Mouse (Mus musculus) cortical plate, adult 2 months (tissue): ENCODE results near the gene Gm36210. TPM values are rescaled to one million over a fixed set of nuclear protein-coding genes. Genes with fewer than 3 reads are reported as not detected.

Experiments
- H3K27ac ChIP-seq: fragments of 200-500 bp; 2 replicates; pipeline ENCODE4 v1.5.1; 2012; ENCODE audit warnings: low read length, control low read depth, inconsistent platforms; ENCODE audit not compliant: insufficient read depth
- H3K4me1 ChIP-seq: fragments of 200-500 bp; 2 replicates; pipeline ENCODE4 v1.6.1; 2011; ENCODE audit warnings: low read length; ENCODE audit not compliant: control insufficient read depth, insufficient read depth
- H3K4me3 ChIP-seq: fragments of 200-500 bp; 2 replicates; pipeline ENCODE4 v1.5.1; 2011; ENCODE audit warnings: mild to moderate bottlenecking, low read length, control low read depth; ENCODE audit not compliant: insufficient read depth
- CTCF ChIP-seq: fragments of 200-500 bp; IDR thresholded peaks from 2 replicates; pipeline ENCODE4 v1.5.1; 2011; ENCODE audit warnings: mild to moderate bottlenecking, control low read depth, low read length; ENCODE audit not compliant: insufficient read depth; ENCODE audit errors: extremely low read depth
- POLR2A ChIP-seq: fragments of 200-500 bp; IDR thresholded peaks from 2 replicates; pipeline ENCODE4 v1.6.1; 2011; ENCODE audit warnings: mild to moderate bottlenecking, low read length, control low read depth; ENCODE audit not compliant: insufficient read depth; ENCODE audit errors: extremely low read depth
- polyA plus RNA-seq: library from polyadenylated mRNA; depleted of rRNA; stranded (reverse); fragments of >200 nt; gene quantifications from 2 replicates; pipeline ENCODE4 v1.2.3, GENCODE M21; 2012

The Gm36210 gene
- polyA plus RNA-seq, 1 experiment = 0.31 TPM

- H3K4me1 ChIP-seq = peaks cover 8% of the 10 kb centered on the region
- peak overlapping the region; percentile 56 for H3K4me3 ChIP-seq
- peak overlapping the region; percentile 87 for H3K27ac ChIP-seq
- TF ChIP-seq CTCF = peak; percentile 24; the same call in 1 of the 2 replicates
- TF ChIP-seq POLR2A = no peak; the same call in 1 of the 2 replicates
These were observed 17.5 kb upstream of the Gm36210 start for GRCm38 (mm10) chr7:4923586-4924364.

GRCm38 (mm10) chr7:4922931-4923565 lies 16.7 kb upstream of the Gm36210 start:
- H3K4me1 ChIP-seq = peaks cover 8% of the 10 kb centered on the region

DNA sequence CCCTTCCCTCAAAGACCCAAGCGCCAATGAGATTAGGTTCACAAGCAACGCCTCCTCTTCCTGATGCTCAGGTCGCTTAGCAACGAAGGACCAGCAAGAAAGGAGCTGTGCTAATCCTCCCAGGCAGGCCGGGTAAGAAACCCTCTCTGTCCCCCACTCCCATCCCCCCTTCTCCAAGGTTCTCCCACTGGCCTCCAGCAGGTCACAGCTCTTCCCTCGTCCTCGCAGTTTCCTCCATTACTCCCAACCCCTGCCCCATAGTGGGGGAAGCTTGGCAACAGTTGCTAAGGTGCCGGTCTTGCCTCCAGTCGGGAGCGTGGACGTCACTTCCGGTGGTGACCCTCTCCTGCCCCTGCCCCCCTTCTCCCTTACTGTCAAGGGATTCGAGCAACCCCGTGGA lies 16.2 kb upstream of the Gm36210 start:
- H3K4me3 ChIP-seq = peak overlapping the region; percentile 56
- H3K27ac ChIP-seq = peak overlapping the region; percentile 87
- H3K4me1 ChIP-seq = peaks cover 8% of the 10 kb centered on the region
- no peak for TF ChIP-seq CTCF
- peak; percentile 56; the same call in 1 of the 2 replicates for TF ChIP-seq POLR2A

More at GRCm38 (mm10) chr7:4922931-4923565, 16.7 kb upstream of the Gm36210 start:
- TF ChIP-seq POLR2A (0 out of 2 replicates have a peak, but pooled peaks have one; percentile 30), CTCF (no peak)
- Histone ChIP-seq H3K27ac (peak overlapping the region; percentile 87), H3K4me3 (peak overlapping the region; percentile 56)

DNA sequence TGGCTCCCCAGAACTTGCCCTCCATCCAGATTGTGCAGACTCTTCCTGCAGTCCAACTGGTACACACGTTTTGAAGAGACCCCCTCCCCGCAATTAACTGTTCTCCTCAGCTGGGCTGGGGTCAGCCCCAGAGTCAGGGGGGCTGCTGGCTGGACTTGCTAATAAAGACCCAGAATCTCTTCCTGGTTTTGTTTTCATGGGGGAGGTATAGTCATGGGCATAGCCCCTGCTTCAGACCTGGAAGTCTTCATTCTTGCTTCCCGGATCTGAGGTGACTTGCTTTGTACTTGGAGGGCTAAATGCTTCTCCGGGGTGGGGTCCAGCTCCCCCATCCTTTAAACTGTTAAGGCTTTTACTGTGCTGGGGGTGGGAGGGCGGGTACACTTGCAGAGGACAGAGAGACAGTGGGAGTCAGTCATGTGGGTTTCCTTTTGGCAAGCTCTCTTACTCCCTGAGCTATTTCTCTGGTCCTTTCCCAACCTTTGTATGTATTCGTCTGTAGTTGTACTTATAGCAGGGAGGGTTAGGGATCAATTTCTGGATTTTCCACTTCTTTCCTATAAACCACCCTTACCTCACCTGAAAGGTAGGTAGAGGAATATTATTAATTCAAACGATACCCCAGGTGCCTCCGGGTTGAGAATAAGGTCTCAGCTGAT lies 15.6 kb upstream of the Gm36210 start, which contains the start of gene Nat14:
Nat14 (plus strand) TSS at position 205 of the 659 bp plus-strand sequence.
- Histone ChIP-seq H3K27ac (peak within 1 kb of the TSS; percentile 87), H3K4me1 (peaks cover 8% of the 10 kb centered on the region), H3K4me3 (peak within 1 kb of the TSS; percentile 56)
- no peak for TF ChIP-seq CTCF

GRCm38 (mm10) chr7:4920976-4921823 lies 14.9 kb upstream of the Gm36210 start:
- TF ChIP-seq POLR2A = no peak
- no peak for TF ChIP-seq CTCF
- Histone ChIP-seq H3K4me1 (peaks cover 12% of the 10 kb centered on the region), H3K4me3 (no peak overlapping the region), H3K27ac (peak overlapping the region; percentile 76)

- no peak overlapping the region for H3K27ac ChIP-seq
- TF ChIP-seq POLR2A = no peak
- H3K4me3 ChIP-seq = no peak overlapping the region
- peaks cover 12% of the 10 kb centered on the region for H3K4me1 ChIP-seq
These were observed 14.2 kb upstream of the Gm36210 start for GRCm38 (mm10) chr7:4920496-4920895.

GRCm38 (mm10) chr7:4919971-4920370 lies 13.7 kb upstream of the Gm36210 start:
- H3K4me1 ChIP-seq = peaks cover 9% of the 10 kb centered on the region; the same call in 1 of the 2 replicates
- TF ChIP-seq POLR2A (no peak), CTCF (no peak)
- no peak overlapping the region for H3K27ac ChIP-seq
- no peak overlapping the region for H3K4me3 ChIP-seq

- H3K4me1 ChIP-seq = peaks cover 9% of the 10 kb centered on the region; the same call in 1 of the 2 replicates
- TF ChIP-seq POLR2A = no peak
- TF ChIP-seq CTCF = no peak
These were observed 12.8 kb upstream of the Gm36210 start for GRCm38 (mm10) chr7:4919096-4919495.

DNA sequence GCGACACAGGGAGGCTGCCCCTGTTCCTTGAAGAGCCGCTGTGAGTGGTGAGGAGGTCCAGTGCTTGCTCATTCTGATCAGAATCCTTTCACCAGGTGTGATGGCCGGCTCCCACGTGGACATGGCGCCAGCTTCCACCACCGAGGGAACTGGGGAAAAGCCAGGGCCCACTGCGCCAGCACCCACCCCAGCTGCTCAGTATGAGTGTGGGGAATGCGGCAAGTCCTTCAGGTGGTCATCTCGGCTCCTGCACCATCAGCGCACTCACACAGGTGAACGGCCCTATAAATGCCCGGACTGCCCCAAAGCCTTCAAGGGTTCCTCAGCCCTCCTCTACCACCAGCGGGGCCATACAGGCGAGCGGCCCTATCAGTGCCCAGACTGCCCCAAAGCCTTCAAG lies 12.4 kb upstream of the Gm36210 start:
- peaks cover 10% of the 10 kb centered on the region; the same call in 1 of the 2 replicates for H3K4me1 ChIP-seq
- no peak for TF ChIP-seq CTCF
- no peak for TF ChIP-seq POLR2A
- no peak overlapping the region for H3K4me3 ChIP-seq

More at GRCm38 (mm10) chr7:4919096-4919495, 12.8 kb upstream of the Gm36210 start:
- Histone ChIP-seq H3K4me3 (no peak overlapping the region), H3K27ac (no peak overlapping the region)

More for the DNA sequence above, 12.4 kb upstream of the Gm36210 start:
- no peak overlapping the region for H3K27ac ChIP-seq
